Mouse (Mus musculus): ENCODE measurements at regions not wholly inside any gene's neighbourhood (a gene's known extent, or its start where the extent isn't known, plus 50 kb on each side); places are given as distances from the start of the nearest gene placed in this dataset.

DNA sequence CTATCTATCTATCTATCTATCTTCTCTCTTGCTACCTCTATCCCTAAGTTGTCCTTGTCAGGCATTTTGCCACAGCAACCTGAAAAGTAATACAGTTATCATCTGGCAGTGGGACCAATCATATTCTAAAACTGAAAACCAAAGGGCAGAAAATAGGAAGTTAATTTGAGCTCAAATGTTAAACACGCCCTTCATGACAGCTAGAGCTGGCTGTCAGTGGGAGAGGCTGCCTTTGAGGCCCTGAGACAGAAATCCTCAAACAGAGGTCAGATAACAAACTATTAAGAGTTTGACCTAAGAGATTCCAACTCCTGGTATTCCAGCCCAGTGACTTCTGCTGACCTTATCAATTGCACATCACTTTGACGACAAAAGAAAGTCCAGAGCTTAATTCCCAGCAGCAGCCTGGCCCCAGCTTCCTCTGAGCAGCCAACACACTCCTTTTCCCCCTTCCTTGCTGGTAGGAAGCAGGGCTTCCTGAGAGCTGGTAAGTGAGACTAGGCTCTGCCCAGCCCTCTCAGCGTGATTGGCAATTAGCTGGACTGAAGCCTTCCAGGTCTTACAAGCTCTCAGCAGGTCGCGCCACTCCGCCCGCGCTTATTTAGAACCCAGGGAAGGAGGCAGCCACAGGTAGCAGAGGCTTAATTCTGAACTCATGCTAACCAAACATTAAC lies 250.0 kb downstream of the Sec61b start:
- Histone ChIP-seq H3K79me2 (ENCODE audit: control insufficient read depth, insufficient read depth) (no peaks in the 10 kb centered on the region), H3ac (ENCODE audit: control insufficient read depth, insufficient read length, low read depth) (no peak overlapping the region), H3K27me3 (ENCODE audit: control insufficient read depth, insufficient read depth, insufficient read length) (no peaks in the 10 kb centered on the region), H3K79me3 (ENCODE audit: low read depth) (no peaks in the 10 kb centered on the region), H3K36me3 (ENCODE audit: control insufficient read depth, insufficient read depth) (no peaks in the 10 kb centered on the region), H3K4me3 (ENCODE audit: insufficient read depth, poor library complexity, severe bottlenecking) (no peak overlapping the region)
- TF ChIP-seq MAX (IDR thresholded peaks at IDR 0.05) = no peak
- TF ChIP-seq CEBPB (IDR thresholded peaks at IDR 0.05; ENCODE audit: low read depth) = no peak
- TF ChIP-seq USF1 (IDR thresholded peaks at IDR 0.05; ENCODE audit: low read depth) = no peak
- no peak for TF ChIP-seq MYOG (IDR thresholded peaks at IDR 0.05; ENCODE audit: control insufficient read depth, extremely low read depth, insufficient read length)
- no peak for TF ChIP-seq CTCF (IDR thresholded peaks at IDR 0.05; ENCODE audit: control insufficient read depth, insufficient read depth, insufficient read length)
- TF ChIP-seq FOSL1 (IDR thresholded peaks at IDR 0.05; ENCODE audit: insufficient read depth, low read length, poor library complexity, severe bottlenecking) = no peak
- no peak for TF ChIP-seq MYOD1 (IDR thresholded peaks at IDR 0.05; ENCODE audit: control insufficient read depth, insufficient read length, low read depth)

DNA sequence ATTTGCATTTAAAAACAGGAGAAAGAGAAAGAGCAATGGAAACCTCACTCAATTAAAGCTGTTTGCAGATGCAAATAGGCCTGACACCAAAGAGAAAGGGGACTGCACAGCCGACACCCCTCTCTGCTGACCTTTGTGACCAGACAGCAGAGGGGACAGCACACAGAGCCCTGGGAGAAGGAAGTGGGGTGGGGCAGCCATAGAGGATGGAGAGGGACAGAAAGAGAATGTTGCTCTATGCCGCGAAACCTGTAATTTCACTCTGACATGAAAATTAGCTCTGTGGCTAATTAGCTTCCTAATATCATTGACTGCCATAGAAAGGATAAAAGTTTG lies 250.5 kb downstream of the Sec61b start:
- no peaks in the 10 kb centered on the region for H3K36me3 ChIP-seq (ENCODE audit: control insufficient read depth, insufficient read depth)
- no peaks in the 10 kb centered on the region for H3K79me3 ChIP-seq (ENCODE audit: low read depth)
- TF ChIP-seq FOSL1 (IDR thresholded peaks at IDR 0.05; ENCODE audit: insufficient read depth, low read length, poor library complexity, severe bottlenecking) = no peak
- no peak for TF ChIP-seq CEBPB (IDR thresholded peaks at IDR 0.05; ENCODE audit: low read depth)
- no peak for TF ChIP-seq USF1 (IDR thresholded peaks at IDR 0.05; ENCODE audit: low read depth)
- no peak for TF ChIP-seq MAX (IDR thresholded peaks at IDR 0.05)
- TF ChIP-seq MYOD1 (IDR thresholded peaks at IDR 0.05; ENCODE audit: control insufficient read depth, insufficient read length, low read depth) = no peak
- TF ChIP-seq CTCF (IDR thresholded peaks at IDR 0.05; ENCODE audit: control insufficient read depth, insufficient read depth, insufficient read length) = no peak
- TF ChIP-seq MYOG (IDR thresholded peaks at IDR 0.05; ENCODE audit: control insufficient read depth, extremely low read depth, insufficient read length) = no peak
- no peak overlapping the region for H3ac ChIP-seq (ENCODE audit: control insufficient read depth, insufficient read length, low read depth)
- H3K79me2 ChIP-seq (ENCODE audit: control insufficient read depth, insufficient read depth) = no peaks in the 10 kb centered on the region
- H3K4me3 ChIP-seq (ENCODE audit: insufficient read depth, poor library complexity, severe bottlenecking) = no peak overlapping the region
- H3K27me3 ChIP-seq (ENCODE audit: control insufficient read depth, insufficient read depth, insufficient read length) = no peaks in the 10 kb centered on the region

- TF ChIP-seq MYOG (IDR thresholded peaks at IDR 0.05; ENCODE audit: control insufficient read depth, extremely low read depth, insufficient read length) (no peak), MAX (IDR thresholded peaks at IDR 0.05) (no peak), CEBPB (IDR thresholded peaks at IDR 0.05; ENCODE audit: low read depth) (no peak), CTCF (IDR thresholded peaks at IDR 0.05; ENCODE audit: control insufficient read depth, insufficient read depth, insufficient read length) (no peak)
- no peaks in the 10 kb centered on the region for H3K36me3 ChIP-seq (ENCODE audit: control insufficient read depth, insufficient read depth)
- no peaks in the 10 kb centered on the region for H3K79me3 ChIP-seq (ENCODE audit: low read depth)
- H3ac ChIP-seq (ENCODE audit: control insufficient read depth, insufficient read length, low read depth) = no peak overlapping the region
- no peaks in the 10 kb centered on the region for H3K27me3 ChIP-seq (ENCODE audit: control insufficient read depth, insufficient read depth, insufficient read length)
- H3K4me3 ChIP-seq (ENCODE audit: insufficient read depth, poor library complexity, severe bottlenecking) = no peak overlapping the region
- H3K79me2 ChIP-seq (ENCODE audit: control insufficient read depth, insufficient read depth) = no peaks in the 10 kb centered on the region
Measured at GRCm38 (mm10) chr4:47746498-47747190, 272.2 kb downstream of the Sec61b start.

- Histone ChIP-seq H3K4me3 (ENCODE audit: insufficient read depth, poor library complexity, severe bottlenecking) (no peak overlapping the region), H3ac (ENCODE audit: control insufficient read depth, insufficient read length, low read depth) (no peak overlapping the region), H3K36me3 (ENCODE audit: control insufficient read depth, insufficient read depth) (no peaks in the 10 kb centered on the region), H3K79me2 (ENCODE audit: control insufficient read depth, insufficient read depth) (no peaks in the 10 kb centered on the region), H3K79me3 (ENCODE audit: low read depth) (no peaks in the 10 kb centered on the region), H3K27me3 (ENCODE audit: control insufficient read depth, insufficient read depth, insufficient read length) (no peaks in the 10 kb centered on the region)
- no peak for TF ChIP-seq MAX (IDR thresholded peaks at IDR 0.05)
- TF ChIP-seq MYOD1 (IDR thresholded peaks at IDR 0.05; ENCODE audit: control insufficient read depth, insufficient read length, low read depth) = no peak
- no peak for TF ChIP-seq CEBPB (IDR thresholded peaks at IDR 0.05; ENCODE audit: low read depth)
- no peak for TF ChIP-seq USF1 (IDR thresholded peaks at IDR 0.05; ENCODE audit: low read depth)
- TF ChIP-seq MYOG (IDR thresholded peaks at IDR 0.05; ENCODE audit: control insufficient read depth, extremely low read depth, insufficient read length) = no peak
Measured at GRCm38 (mm10) chr4:47772230-47772920, 272.6 kb upstream of the Nr4a3 start.

DNA sequence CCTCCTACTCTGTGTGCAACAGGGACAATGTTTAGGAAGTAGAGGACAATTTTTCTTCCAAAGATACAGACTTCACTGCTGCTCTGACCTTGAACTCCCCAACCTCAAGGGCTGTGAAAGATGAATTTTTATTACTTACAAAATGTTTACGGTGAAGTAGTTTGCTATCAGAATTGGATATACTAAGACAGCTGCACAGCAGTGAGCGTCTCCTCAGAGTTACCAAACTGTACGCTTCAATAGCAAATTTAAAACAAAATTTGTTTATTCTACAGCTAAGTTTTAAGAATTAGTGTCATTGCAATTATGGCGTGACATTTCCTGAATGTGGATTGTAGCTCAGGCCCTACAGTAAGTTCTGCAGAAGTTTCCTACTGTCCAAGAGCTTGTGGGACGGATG lies 270.3 kb upstream of the Nr4a3 start:
- no peak for TF ChIP-seq MYOD1 (IDR thresholded peaks at IDR 0.05; ENCODE audit: control insufficient read depth, insufficient read length, low read depth)
- no peak for TF ChIP-seq MYOG (IDR thresholded peaks at IDR 0.05; ENCODE audit: control insufficient read depth, extremely low read depth, insufficient read length)
- TF ChIP-seq USF1 (IDR thresholded peaks at IDR 0.05; ENCODE audit: low read depth) = no peak
- no peak for TF ChIP-seq FOSL1 (IDR thresholded peaks at IDR 0.05; ENCODE audit: insufficient read depth, low read length, poor library complexity, severe bottlenecking)
- no peak for TF ChIP-seq MAX (IDR thresholded peaks at IDR 0.05)
- no peak for TF ChIP-seq CEBPB (IDR thresholded peaks at IDR 0.05; ENCODE audit: low read depth)
- TF ChIP-seq CTCF (IDR thresholded peaks at IDR 0.05; ENCODE audit: control insufficient read depth, insufficient read depth, insufficient read length) = no peak
- no peak overlapping the region for H3K4me3 ChIP-seq (ENCODE audit: insufficient read depth, poor library complexity, severe bottlenecking)
- no peak overlapping the region for H3ac ChIP-seq (ENCODE audit: control insufficient read depth, insufficient read length, low read depth)
- no peaks in the 10 kb centered on the region for H3K27me3 ChIP-seq (ENCODE audit: control insufficient read depth, insufficient read depth, insufficient read length)
- H3K36me3 ChIP-seq (ENCODE audit: control insufficient read depth, insufficient read depth) = no peaks in the 10 kb centered on the region
- no peaks in the 10 kb centered on the region for H3K79me3 ChIP-seq (ENCODE audit: low read depth)
- H3K79me2 ChIP-seq (ENCODE audit: control insufficient read depth, insufficient read depth) = no peaks in the 10 kb centered on the region
